Mouse (Mus musculus) urinary bladder, postnatal 36 days (tissue): ENCODE data around the gene Smad5.

Experiments
- DNase-seq, 2 experiments: peaks; one replicate each; pipeline ENCODE4 v3.0.0; 2022; ENCODE audit warnings: low spot score in 2 of 2, mixed read lengths in 1 of 2

Gene Smad5

GRCm38 (mm10) chr13:56701924-56702323, 886 bp upstream of the Smad5 start:
- no peak for DNase-seq

DNA sequence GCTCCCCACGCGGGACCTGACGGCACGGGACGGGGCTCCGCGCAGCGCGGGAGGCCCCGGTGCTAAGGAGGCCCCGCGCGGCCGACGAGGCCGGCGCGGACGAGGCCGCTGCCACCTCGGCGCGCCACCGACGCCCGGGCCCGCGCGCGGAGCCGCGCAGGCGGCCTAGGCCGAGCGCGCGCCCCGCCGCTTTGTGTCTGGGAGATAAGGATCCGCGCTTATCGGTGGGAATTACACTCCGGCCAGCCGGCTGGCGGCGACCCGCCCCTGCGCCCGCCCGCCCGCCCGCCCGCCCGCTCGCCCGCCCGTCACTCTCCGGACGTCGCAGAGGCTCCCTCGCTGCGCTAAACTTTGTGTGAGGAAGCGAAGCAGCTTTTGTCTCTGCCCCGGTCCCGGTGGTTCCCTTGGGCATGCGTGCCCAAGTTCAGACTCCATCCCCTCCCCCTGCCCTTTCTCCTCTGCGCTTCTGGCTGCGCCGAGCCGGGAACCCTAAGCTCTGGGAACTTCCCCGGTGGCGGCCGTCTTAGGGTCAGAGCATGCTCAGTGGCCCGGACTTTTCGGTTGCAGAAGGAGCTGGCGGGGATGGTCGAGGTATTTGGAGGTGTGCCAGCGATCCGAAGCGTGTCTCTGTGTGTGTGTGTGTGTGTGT, 536 bp downstream of the Smad5 start:
- DNase-seq: peak; percentile 61 to 74

- DNase-seq: peak in 1 of 2 experiments; percentile 23
These were observed 1.1 kb downstream of the Smad5 start for GRCm38 (mm10) chr13:56703871-56704321.

DNA sequence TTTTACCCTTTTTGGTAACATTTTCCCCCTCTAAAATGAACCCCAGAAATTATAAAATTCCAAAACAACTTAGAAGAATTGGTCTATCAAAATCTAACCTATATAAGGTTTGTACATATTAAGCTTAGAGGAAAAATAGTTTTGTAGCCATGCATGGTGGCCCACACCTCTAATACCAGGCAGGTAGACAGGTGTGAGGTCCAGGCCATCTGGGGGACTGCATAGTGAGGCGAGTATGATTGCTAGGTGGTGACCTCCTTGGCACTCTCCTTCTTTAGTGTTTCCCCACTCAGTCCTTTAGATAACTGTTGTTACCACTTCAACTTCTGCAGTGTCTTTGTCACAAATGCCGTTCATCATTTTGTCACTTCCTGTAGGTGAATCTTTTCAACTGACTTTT, 1.8 kb downstream of the Smad5 start:
- DNase-seq: no peak

DNA sequence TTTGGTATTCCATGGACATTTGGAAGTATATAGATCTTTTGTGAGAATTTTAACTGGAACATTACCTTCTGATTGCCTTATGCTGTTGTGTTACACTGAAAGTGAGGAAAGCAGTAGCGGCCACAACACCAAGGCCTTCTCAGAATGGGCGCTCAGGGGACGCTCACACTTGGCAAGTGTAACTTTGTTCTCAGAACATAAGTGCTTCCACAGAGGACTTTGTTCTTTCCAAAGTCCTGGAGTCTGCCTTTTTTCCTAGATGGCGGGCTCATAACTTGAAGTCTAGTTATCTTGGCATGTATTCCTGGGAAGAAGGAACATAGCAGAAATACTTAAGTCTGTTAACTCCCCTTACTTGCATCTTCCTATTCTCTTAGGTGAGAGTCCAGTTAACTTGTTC, 4.3 kb downstream of the Smad5 start:
- no peak for DNase-seq

- peak in 1 of 2 experiments; percentile 37 for DNase-seq
These were observed 4.8 kb downstream of the Smad5 start for GRCm38 (mm10) chr13:56707606-56708005.

- no peak for DNase-seq
These were observed 7.8 kb downstream of the Smad5 start for GRCm38 (mm10) chr13:56710620-56711019.

- no peak for DNase-seq
These were observed 9.4 kb downstream of the Smad5 start for GRCm38 (mm10) chr13:56712221-56712620.

- no peak for DNase-seq
These were observed 23.7 kb downstream of the Smad5 start for GRCm38 (mm10) chr13:56726551-56726950.

GRCm38 (mm10) chr13:56729046-56729445, 26.2 kb downstream of the Smad5 start:
- no peak for DNase-seq

GRCm38 (mm10) chr13:56734617-56735016, 31.8 kb downstream of the Smad5 start:
- DNase-seq: no peak

DNA sequence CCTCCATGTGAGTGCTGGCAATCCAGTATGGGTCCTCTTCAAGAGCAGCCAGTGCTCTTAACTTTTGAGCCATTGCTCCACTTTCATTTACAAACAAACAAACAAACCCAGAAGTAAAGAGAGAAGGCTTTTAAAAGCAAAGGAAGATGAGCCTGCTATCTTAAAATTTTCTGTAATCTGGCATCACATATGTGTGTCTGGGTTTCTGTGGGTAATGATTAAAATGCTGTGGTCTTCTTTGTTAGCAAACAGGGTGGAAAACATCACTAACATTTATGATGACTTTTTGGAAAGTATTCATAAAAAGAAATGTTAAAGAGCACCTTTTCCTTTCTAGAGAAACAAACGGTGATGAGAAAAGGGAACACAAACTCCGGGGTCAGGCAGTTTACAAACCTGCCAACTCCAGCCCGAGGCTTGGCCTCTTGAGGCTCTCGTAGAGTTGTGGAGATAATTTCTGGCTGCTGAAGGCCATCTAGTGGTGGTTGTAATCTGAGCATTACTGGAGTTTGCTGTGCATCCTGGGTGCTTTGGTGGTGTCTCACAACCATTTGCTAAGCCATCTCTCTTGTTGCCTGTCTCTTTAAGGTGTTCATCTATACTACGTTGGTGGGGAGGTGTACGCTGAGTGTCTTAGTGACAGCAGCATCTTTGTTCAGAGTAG, 32.5 kb downstream of the Smad5 start:
- peak in 1 of 2 experiments; percentile 24 for DNase-seq

- DNase-seq: no peak
These were observed 36.7 kb downstream of the Smad5 start for GRCm38 (mm10) chr13:56739556-56739955.

DNA sequence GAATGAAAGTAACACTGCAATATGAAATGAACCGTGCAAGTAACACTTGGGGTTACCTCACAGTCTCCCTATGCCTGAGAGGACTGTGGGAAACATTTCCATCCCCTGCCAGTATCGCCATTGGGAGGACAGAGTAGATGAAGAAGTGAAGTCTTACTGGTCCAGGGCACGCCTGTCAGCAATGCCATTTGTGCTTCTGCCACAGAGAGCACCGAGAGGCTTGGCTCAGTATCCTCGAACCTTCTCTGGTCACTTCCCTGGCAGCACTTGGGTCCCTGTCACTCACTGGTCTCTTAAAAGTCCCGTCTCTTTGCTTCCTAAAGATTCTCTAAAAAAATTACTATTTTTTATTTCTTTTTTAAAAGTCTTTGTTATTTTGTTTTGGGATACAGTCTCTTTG, 37.7 kb downstream of the Smad5 start:
- no peak for DNase-seq

DNA sequence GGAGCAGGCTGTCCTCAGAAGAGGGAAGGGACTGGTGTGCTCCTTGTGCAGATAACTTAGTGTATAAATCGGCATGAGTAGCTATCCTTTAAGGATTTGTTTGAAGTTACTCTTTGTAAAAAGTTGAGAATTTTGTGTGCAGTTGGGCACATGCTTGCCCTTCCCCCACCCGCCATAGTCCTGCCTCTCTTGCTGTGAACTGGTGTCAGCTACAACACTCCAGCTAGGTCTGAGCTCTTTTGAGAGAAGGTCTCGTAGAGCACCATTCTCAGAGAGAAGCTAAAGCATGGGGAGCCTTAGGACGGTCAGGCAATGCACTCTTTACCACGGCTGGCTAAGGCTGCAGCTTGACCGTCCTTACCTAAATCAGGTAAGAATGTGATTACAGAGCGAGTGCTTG, 38.9 kb downstream of the Smad5 start:
- DNase-seq: no peak

DNA sequence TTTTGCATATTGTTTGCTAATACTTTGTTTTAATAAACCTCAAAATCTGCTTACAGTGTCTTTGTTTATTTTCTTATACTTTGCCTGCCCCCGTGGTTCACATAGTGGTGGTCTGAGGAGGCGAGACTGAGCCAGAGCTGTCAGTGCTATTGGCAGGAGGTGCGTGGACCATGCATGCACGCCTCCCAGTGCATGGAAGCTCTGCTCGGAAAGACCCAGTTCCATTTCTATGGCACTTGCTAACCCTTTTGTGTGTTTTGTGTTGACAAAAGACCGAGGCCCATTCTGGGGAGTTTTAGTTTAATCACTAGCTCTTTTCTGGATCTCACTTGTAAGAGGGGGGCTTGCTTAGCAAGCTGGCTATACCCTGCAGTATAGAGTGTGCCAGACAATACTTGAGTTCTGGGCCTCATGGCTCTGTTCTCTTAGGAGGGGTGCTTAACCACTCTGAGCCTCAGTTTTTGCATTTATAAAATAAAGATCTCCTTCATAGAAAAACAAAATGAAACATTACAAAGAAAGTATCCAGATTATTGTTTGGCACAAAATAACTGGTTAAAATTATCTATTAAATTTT, 39.6 kb downstream of the Smad5 start:
- no peak for DNase-seq

DNA sequence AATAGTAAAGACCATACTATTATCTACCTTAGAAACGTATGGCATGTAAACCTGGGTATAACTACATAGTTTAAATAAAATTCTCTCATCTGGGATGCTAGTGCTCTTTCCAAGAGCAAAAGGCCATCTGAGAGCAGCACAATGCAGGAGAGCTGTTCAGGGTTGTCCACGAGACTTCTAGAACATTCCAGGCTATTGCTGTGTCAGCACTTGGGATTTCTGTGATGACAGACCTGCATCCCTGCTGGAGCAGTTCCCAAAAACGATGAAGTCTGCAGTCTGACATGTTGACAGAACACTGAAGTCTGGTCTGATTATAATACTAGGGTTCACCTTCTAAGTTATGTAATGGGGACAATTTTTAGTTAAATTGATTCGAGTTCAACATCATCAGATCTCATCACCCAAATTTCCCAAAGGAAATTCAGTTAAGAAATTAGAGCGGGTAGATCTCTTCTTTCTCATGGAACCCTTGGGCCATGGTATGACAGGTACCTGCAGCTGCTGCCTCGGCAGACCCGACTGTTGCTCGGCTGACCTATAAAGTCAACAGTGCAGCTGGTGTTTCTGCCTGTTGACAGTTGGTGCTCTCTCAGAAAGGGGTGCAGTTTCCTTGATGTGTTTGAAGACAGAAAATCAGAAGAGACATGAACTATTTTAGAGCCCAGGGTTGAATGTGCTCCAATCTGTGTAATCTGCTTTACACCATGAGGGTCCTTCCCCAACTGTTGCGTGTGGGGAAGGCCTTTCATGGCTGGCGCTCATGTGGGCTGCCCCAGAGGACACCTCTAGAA, 44.1 kb downstream of the Smad5 start:
- no peak for DNase-seq

GRCm38 (mm10) chr13:56747554-56747953, 44.7 kb downstream of the Smad5 start:
- DNase-seq: no peak

DNA sequence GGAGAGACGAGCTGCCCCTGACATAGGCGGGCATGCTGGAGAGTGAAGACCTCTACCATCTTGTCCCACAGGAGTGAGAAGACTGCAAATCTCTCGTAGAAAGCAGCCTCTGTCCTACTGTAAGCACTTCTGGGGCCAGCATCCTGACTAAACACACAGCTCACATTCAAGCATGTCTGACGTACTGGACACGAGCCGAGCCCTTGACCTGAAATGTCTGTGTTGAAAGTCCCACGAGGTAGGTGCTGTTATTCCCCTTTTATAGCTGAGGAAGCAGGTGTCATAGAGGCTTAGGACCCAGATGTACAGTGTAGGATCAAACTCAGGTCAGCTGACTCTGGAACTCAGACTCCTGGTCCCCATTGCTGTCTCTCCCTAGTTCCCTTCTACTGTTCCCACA, 46.6 kb downstream of the Smad5 start:
- DNase-seq: no peak

DNA sequence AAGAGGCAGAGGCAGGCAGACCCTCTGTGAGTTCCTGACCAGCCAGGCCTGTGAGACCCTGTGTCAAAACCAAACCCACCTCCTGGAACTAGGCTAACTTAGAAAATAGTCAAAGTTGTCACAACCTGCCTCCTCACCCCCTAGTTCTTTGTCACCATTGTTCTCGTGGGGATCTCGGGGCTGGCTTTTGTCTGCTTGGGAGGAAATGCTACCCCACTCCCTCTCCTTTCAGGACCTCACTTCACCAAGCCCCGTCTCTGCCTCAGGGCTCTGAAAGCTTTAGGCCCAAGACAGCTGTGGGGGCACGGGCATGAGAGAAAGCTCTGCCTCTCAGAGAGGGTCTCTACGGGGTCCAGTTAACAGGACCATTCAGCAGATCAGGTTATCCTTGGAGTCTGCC, 49.0 kb downstream of the Smad5 start:
- no peak for DNase-seq

DNA sequence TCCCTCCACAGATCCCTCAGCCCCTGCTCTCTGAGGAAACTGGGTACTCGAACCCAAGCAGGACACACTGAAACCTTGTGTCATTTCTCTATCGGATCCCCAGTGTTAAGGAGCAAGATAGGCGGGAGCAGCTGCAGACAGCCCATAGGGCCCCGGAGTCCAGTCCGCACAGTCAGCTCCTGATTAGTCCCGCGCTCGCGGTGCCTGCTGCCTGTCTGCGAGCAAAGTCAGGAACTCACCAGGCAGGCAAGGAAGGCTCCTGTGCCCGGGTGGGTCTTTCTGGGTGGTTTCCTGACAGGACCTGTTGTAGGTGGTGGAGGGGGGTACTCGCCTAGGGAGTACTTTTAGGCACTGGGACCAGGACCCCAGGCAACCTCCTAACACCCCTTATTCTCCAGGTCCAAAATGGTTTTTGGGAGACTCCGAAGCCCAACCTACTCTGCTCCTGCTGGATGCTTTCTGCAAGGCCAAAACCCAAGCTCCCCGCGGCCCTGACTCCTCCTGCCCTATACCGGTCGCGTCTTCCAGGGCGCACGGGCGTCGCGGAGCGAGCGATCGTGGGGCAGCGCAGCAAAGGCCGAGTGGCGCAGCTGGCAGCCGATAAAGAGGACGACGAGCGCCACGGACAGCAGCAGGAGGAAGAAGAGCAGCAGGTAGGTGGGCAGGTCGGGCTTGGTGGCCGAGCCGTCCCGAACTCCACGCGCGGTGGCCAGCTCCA, 49.8 kb downstream of the Smad5 start:
- DNase-seq: no peak
